Mouse (Mus musculus) midbrain, embryonic 16.5 days (tissue): ENCODE measurements around the gene Slc35b2. TPM values are rescaled to one million over a fixed set of nuclear protein-coding genes. Genes with fewer than 3 reads are reported as not detected.
A peak's percentile ranks its signal among the peaks of the same experiment; 100 is the strongest.

Experiments
- ATAC-seq: fragments of 200-750 bp; cut with Nextera tagmentation; 2 replicates; pipeline ENCODE4 v1.8.0; 2017; ENCODE audit warnings: moderate TSS enrichment
- H3K27ac ChIP-seq: fragments of 300-500 bp; sonication (generic); 2 replicates; pipeline ENCODE4 v1.5.1; 2014; ENCODE audit warnings: mild to moderate bottlenecking, low read length, mixed read lengths
- H3K27me3 ChIP-seq: fragments of 300-500 bp; sonication (generic); 2 replicates; pipeline ENCODE4 v1.6.1; 2014; ENCODE audit warnings: low read depth, low read length, mixed read lengths; ENCODE audit not compliant: control insufficient read depth, insufficient read depth
- H3K36me3 ChIP-seq: fragments of 300-500 bp; sonication (generic); 2 replicates; pipeline ENCODE4 v1.6.1; 2014; ENCODE audit warnings: mild to moderate bottlenecking, low read length, moderate library complexity, mixed read lengths; ENCODE audit not compliant: control insufficient read depth, insufficient read depth
- H3K4me1 ChIP-seq: fragments of 300-500 bp; sonication (generic); 2 replicates; pipeline ENCODE4 v1.6.1; 2014; ENCODE audit warnings: mild to moderate bottlenecking, low read length, mixed read lengths; ENCODE audit not compliant: control insufficient read depth, insufficient read depth
- H3K4me2 ChIP-seq: fragments of 300-500 bp; sonication (generic); 2 replicates; pipeline ENCODE4 v1.6.1; 2014; ENCODE audit warnings: mild to moderate bottlenecking, low read length, mixed read lengths
- H3K4me3 ChIP-seq: fragments of 300-500 bp; sonication (generic); 2 replicates; pipeline ENCODE4 v1.5.1; 2014; ENCODE audit warnings: low read depth, mild to moderate bottlenecking, low read length, moderate library complexity, mixed read lengths
- H3K9ac ChIP-seq: fragments of 300-500 bp; sonication (generic); 2 replicates; pipeline ENCODE4 v1.6.1; 2014; ENCODE audit warnings: low read depth, low read length, mixed read lengths
- H3K9me3 ChIP-seq: fragments of 300-500 bp; sonication (generic); replicated peaks from 2 replicates; pipeline ENCODE4 v1.6.1; 2014; ENCODE audit warnings: mild to moderate bottlenecking, low read length, mixed read lengths; ENCODE audit not compliant: control insufficient read depth, poor library complexity, severe bottlenecking
- WGBS: fragments of 180-500 bp; shearing (Covaris S2); extraction: QIAGEN DNeasy Blood & Tissue Kit; methylation state at CpG from one replicate; pipeline ENCODE4 v1.1.7; 2014; 5-methylcytosine and 5-hydroxymethylcytosine counted together
- polyA plus RNA-seq: library from polyadenylated mRNA; unstranded; fragments of >200 nt; fragmentation: Nextera tagmentation; extraction: Ambion mirVana; gene quantifications from 2 replicates; pipeline ENCODE4 v1.2.1, GENCODE M21; 2015

The Slc35b2 gene
- polyA plus RNA-seq, 1 experiment from 2014 or later: 79.6 TPM

- H3K27me3 ChIP-seq: peaks cover 17% of the 10 kb centered on the region
- WGBS: 42% methylated on average over 3 of the region's 3 CpGs
These were observed 34.1 kb downstream of the Slc35b2 start for GRCm38 (mm10) chr17:45597787-45598186.

GRCm38 (mm10) chr17:45598376-45598775, 34.7 kb downstream of the Slc35b2 start:
- Histone ChIP-seq H3K9me3 (no peaks in the 10 kb centered on the region), H3K36me3 (no peaks in the 10 kb centered on the region), H3K27ac (no peak overlapping the region), H3K4me2 (no peak overlapping the region), H3K27me3 (peaks cover 17% of the 10 kb centered on the region), H3K9ac (no peak overlapping the region), H3K4me1 (peaks cover 24% of the 10 kb centered on the region), H3K4me3 (no peak overlapping the region)
- no peak for ATAC-seq
- 83% methylated on average over 2 of the region's 2 CpGs for WGBS

More at GRCm38 (mm10) chr17:45597787-45598186, 34.1 kb downstream of the Slc35b2 start:
- Histone ChIP-seq H3K4me3 (no peak overlapping the region), H3K9me3 (no peaks in the 10 kb centered on the region), H3K4me2 (no peak overlapping the region), H3K27ac (no peak overlapping the region), H3K9ac (no peak overlapping the region), H3K36me3 (no peaks in the 10 kb centered on the region), H3K4me1 (peaks cover 24% of the 10 kb centered on the region)
- no peak for ATAC-seq

GRCm38 (mm10) chr17:45598891-45599290, 35.2 kb downstream of the Slc35b2 start:
- H3K27ac ChIP-seq: no peak overlapping the region
- H3K4me3 ChIP-seq: no peak overlapping the region
- peaks cover 24% of the 10 kb centered on the region for H3K4me1 ChIP-seq
- H3K9me3 ChIP-seq: no peaks in the 10 kb centered on the region
- H3K36me3 ChIP-seq: no peaks in the 10 kb centered on the region
- WGBS: 40% methylated on average over 3 of the region's 3 CpGs
- peak overlapping the region; percentile 56; the same call in 1 of the 2 replicates for H3K9ac ChIP-seq
- peak overlapping the region; percentile 59; the same call in 1 of the 2 replicates for H3K4me2 ChIP-seq
- peaks cover 12% of the 10 kb centered on the region for H3K27me3 ChIP-seq
- ATAC-seq: no peak

- Histone ChIP-seq H3K4me2 (peak within 1 kb of the TSS; percentile 59), H3K4me1 (peaks cover 19% of the 10 kb centered on the region), H3K9me3 (no peaks in the 10 kb centered on the region), H3K36me3 (no peaks in the 10 kb centered on the region), H3K27me3 (peaks cover 9% of the 10 kb centered on the region), H3K9ac (peak within 1 kb of the TSS; percentile 56; the same call in 1 of the 2 replicates), H3K27ac (no peak within 1 kb of the TSS), H3K4me3 (peak within 1 kb of the TSS; percentile 23)
- 15% methylated on average over 32 of the region's 32 CpGs for WGBS
- ATAC-seq: no peak
These were observed 36.0 kb downstream of the Slc35b2 start, which contains the start of gene Slc29a1 for GRCm38 (mm10) chr17:45599446-45600242. Gene Slc29a1, minus strand, starts transcription at chr17:45599606.

GRCm38 (mm10) chr17:45600267-45600666, 36.6 kb downstream of the Slc35b2 start:
- H3K36me3 ChIP-seq: no peaks in the 10 kb centered on the region
- H3K4me1 ChIP-seq: peaks cover 14% of the 10 kb centered on the region
- no peak overlapping the region for H3K4me2 ChIP-seq
- H3K9ac ChIP-seq: no peak overlapping the region
- no peaks in the 10 kb centered on the region for H3K9me3 ChIP-seq
- no peak overlapping the region for H3K4me3 ChIP-seq
- H3K27me3 ChIP-seq: peaks cover 9% of the 10 kb centered on the region
- 61% methylated on average over 8 of the region's 8 CpGs for WGBS
- no peak overlapping the region for H3K27ac ChIP-seq
- ATAC-seq: no peak

- Histone ChIP-seq H3K27me3 (peaks cover 9% of the 10 kb centered on the region), H3K4me1 (peaks cover 5% of the 10 kb centered on the region), H3K27ac (no peak overlapping the region), H3K4me2 (no peak overlapping the region), H3K4me3 (no peak overlapping the region), H3K9ac (no peak overlapping the region), H3K9me3 (no peaks in the 10 kb centered on the region), H3K36me3 (no peaks in the 10 kb centered on the region)
- WGBS: 15% methylated on average over 22 of the region's 22 CpGs
- ATAC-seq: no peak
These were observed 37.7 kb downstream of the Slc35b2 start for GRCm38 (mm10) chr17:45601325-45601724.

- no peak within 1 kb of the TSS for H3K27ac ChIP-seq
- peaks cover 5% of the 10 kb centered on the region for H3K4me1 ChIP-seq
- H3K36me3 ChIP-seq: no peaks in the 10 kb centered on the region
- WGBS: 46% methylated on average over 6 of the region's 6 CpGs
- peaks cover 9% of the 10 kb centered on the region for H3K27me3 ChIP-seq
- no peaks in the 10 kb centered on the region for H3K9me3 ChIP-seq
- no peak for ATAC-seq
- no peak within 1 kb of the TSS for H3K4me2 ChIP-seq
- H3K4me3 ChIP-seq: no peak within 1 kb of the TSS
- no peak within 1 kb of the TSS for H3K9ac ChIP-seq
These were observed 38.2 kb downstream of the Slc35b2 start, which contains the start of gene Mymx for GRCm38 (mm10) chr17:45601877-45602304. Gene Mymx, minus strand, starts transcription at chr17:45602102.

GRCm38 (mm10) chr17:45602984-45603383, 39.3 kb downstream of the Slc35b2 start:
- no peaks in the 10 kb centered on the region for H3K36me3 ChIP-seq
- 62% methylated on average over 3 of the region's 3 CpGs for WGBS
- no peak for ATAC-seq
- no peak overlapping the region for H3K9ac ChIP-seq
- H3K27ac ChIP-seq: no peak overlapping the region
- no peak overlapping the region for H3K4me3 ChIP-seq
- no peak overlapping the region for H3K4me2 ChIP-seq
- H3K4me1 ChIP-seq: peaks cover 5% of the 10 kb centered on the region
- peaks cover 9% of the 10 kb centered on the region for H3K27me3 ChIP-seq
- H3K9me3 ChIP-seq: no peaks in the 10 kb centered on the region; the same call in 1 of the 2 replicates
